Mouse (Mus musculus): ENCODE measurements around the gene Nr6a1. TPM values are rescaled to one million over a fixed set of nuclear protein-coding genes. Genes with fewer than 3 reads are reported as not detected.

Nr6a1 gene
- polyA plus RNA-seq, 1 experiment from 2014 or later = 1.5 TPM

- ATAC-seq (ENCODE audit: insufficient read depth, low FRiP score, low read depth) = peak; percentile 53; the same call in 1 of the 2 replicates
- no peak overlapping the region for H3K27ac ChIP-seq
- H3K9me3 ChIP-seq = no peaks in the 10 kb centered on the region
- no peak overlapping the region for H3K9ac ChIP-seq
- 36% methylated on average over 2 of the region's 2 CpGs for WGBS
- H3K4me1 ChIP-seq = 0 out of 2 replicates have a peak, but pooled peaks cover 4% of the 10 kb centered on the region
- no peak overlapping the region for H3K4me3 ChIP-seq (replicated peaks)
- H3K36me3 ChIP-seq = no peaks in the 10 kb centered on the region
- H3K27me3 ChIP-seq (replicated peaks) = no peaks in the 10 kb centered on the region
- no peak overlapping the region for H3K4me2 ChIP-seq
These were observed 156.1 kb downstream of the Nr6a1 start for GRCm38 (mm10) chr2:38771478-38771797.

GRCm38 (mm10) chr2:38770772-38771477 lies 156.6 kb downstream of the Nr6a1 start:
- Histone ChIP-seq H3K9ac (no peak overlapping the region), H3K4me2 (no peak overlapping the region), H3K27ac (no peak overlapping the region), H3K36me3 (no peaks in the 10 kb centered on the region), H3K27me3 (replicated peaks) (no peaks in the 10 kb centered on the region), H3K4me1 (0 out of 2 replicates have a peak, but pooled peaks cover 4% of the 10 kb centered on the region), H3K9me3 (no peaks in the 10 kb centered on the region), H3K4me3 (replicated peaks) (no peak overlapping the region)
- ATAC-seq (ENCODE audit: insufficient read depth, low FRiP score, low read depth) = no peak
- 43% methylated on average over 5 of the region's 5 CpGs for WGBS

- H3K36me3 ChIP-seq = no peaks in the 10 kb centered on the region
- no peak for ATAC-seq (ENCODE audit: insufficient read depth, low FRiP score, low read depth)
- WGBS = 68% methylated on average over 4 of the region's 4 CpGs
- H3K4me1 ChIP-seq = 0 out of 2 replicates have a peak, but pooled peaks cover 4% of the 10 kb centered on the region
- no peak overlapping the region for H3K4me3 ChIP-seq (replicated peaks)
- no peak overlapping the region for H3K4me2 ChIP-seq
- H3K27me3 ChIP-seq (replicated peaks) = no peaks in the 10 kb centered on the region
- H3K9ac ChIP-seq = no peak overlapping the region
- H3K9me3 ChIP-seq = no peaks in the 10 kb centered on the region
- H3K27ac ChIP-seq = no peak overlapping the region
These were observed 160.1 kb downstream of the Nr6a1 start for GRCm38 (mm10) chr2:38767177-38767931.

GRCm38 (mm10) chr2:38739847-38740246 lies 187.6 kb downstream of the Nr6a1 start:
- WGBS = 71% methylated on average over 3 of the region's 3 CpGs
- 0 out of 2 replicates have a peak, but pooled peaks have one; percentile 58 for ATAC-seq (ENCODE audit: insufficient read depth, low FRiP score, low read depth)
- no peaks in the 10 kb centered on the region for H3K27me3 ChIP-seq (replicated peaks)
- no peak overlapping the region for H3K27ac ChIP-seq
- H3K9ac ChIP-seq = no peak overlapping the region
- H3K4me3 ChIP-seq (replicated peaks) = no peak overlapping the region
- no peak overlapping the region for H3K4me2 ChIP-seq
- H3K4me1 ChIP-seq = no peaks in the 10 kb centered on the region
- H3K9me3 ChIP-seq = no peaks in the 10 kb centered on the region
- H3K36me3 ChIP-seq = no peaks in the 10 kb centered on the region

DNA sequence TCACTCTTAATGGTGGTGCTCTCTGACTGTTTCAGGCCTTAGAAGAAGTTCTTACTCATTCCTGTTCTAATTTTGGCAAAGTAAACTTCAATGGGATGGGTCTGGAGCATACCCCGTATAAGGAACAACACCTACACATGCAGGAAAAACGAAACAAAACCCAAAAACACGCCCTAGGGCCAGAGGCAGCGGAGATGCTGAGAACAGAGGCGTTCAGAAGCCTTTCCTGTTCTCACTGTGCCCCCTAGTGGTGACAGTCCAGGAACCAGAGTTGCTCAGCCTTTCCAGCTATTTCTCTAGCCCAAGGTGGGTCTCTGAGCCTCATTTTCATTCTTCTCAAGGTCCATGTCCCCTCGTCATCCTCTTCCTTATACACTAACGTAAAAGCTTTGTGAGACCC lies 188.1 kb downstream of the Nr6a1 start:
- WGBS = 24% methylated on average over 7 of the region's 7 CpGs
- Histone ChIP-seq H3K4me1 (no peaks in the 10 kb centered on the region), H3K4me2 (no peak overlapping the region), H3K9ac (no peak overlapping the region), H3K27me3 (replicated peaks) (no peaks in the 10 kb centered on the region), H3K27ac (no peak overlapping the region), H3K36me3 (no peaks in the 10 kb centered on the region), H3K9me3 (no peaks in the 10 kb centered on the region), H3K4me3 (replicated peaks) (no peak overlapping the region)
- peak; percentile 56; the same call in 1 of the 2 replicates for ATAC-seq (ENCODE audit: insufficient read depth, low FRiP score, low read depth)

GRCm38 (mm10) chr2:38738601-38739301 lies 188.7 kb downstream of the Nr6a1 start:
- Histone ChIP-seq H3K27me3 (replicated peaks) (no peaks in the 10 kb centered on the region), H3K4me3 (replicated peaks) (no peak overlapping the region), H3K4me1 (no peaks in the 10 kb centered on the region), H3K36me3 (no peaks in the 10 kb centered on the region), H3K9me3 (no peaks in the 10 kb centered on the region), H3K4me2 (no peak overlapping the region), H3K9ac (no peak overlapping the region), H3K27ac (no peak overlapping the region)
- ATAC-seq (ENCODE audit: insufficient read depth, low FRiP score, low read depth) = no peak
- WGBS = 82% methylated on average over 14 of the region's 14 CpGs

DNA sequence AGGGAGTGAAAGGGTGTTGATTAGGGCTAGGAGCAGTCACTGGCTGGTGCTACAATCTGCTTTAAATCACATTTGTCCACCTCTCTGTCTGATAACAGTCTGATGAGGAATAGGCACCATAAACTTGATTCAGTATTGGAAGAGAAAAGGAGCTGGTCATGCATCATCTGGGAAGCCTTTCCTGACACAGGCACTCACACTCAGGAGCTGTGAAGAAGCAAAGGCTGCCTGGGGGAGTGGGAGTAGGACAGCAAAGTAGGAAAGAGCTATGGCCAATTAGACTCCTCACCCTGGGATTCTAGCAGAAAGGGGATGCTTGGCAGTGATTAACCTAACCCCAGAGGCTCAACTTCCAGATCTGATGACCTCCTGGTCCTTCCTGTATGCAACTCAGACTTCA lies 191.7 kb downstream of the Nr6a1 start:
- no peaks in the 10 kb centered on the region for H3K4me1 ChIP-seq
- no peak overlapping the region for H3K4me3 ChIP-seq (replicated peaks)
- H3K9ac ChIP-seq = no peak overlapping the region
- no peaks in the 10 kb centered on the region for H3K9me3 ChIP-seq
- no peak for ATAC-seq (ENCODE audit: insufficient read depth, low FRiP score, low read depth)
- no peak overlapping the region for H3K4me2 ChIP-seq
- H3K36me3 ChIP-seq = no peaks in the 10 kb centered on the region
- no peak overlapping the region for H3K27ac ChIP-seq
- H3K27me3 ChIP-seq (replicated peaks) = no peaks in the 10 kb centered on the region

GRCm38 (mm10) chr2:38734721-38735120 lies 192.8 kb downstream of the Nr6a1 start:
- no peak overlapping the region for H3K27ac ChIP-seq
- H3K4me1 ChIP-seq = no peaks in the 10 kb centered on the region
- no peak overlapping the region for H3K9ac ChIP-seq
- ATAC-seq (ENCODE audit: insufficient read depth, low FRiP score, low read depth) = no peak
- 54% methylated on average over 5 of the region's 5 CpGs for WGBS
- no peaks in the 10 kb centered on the region for H3K27me3 ChIP-seq (replicated peaks)
- no peak overlapping the region for H3K4me2 ChIP-seq
- H3K36me3 ChIP-seq = no peaks in the 10 kb centered on the region
- H3K9me3 ChIP-seq = no peaks in the 10 kb centered on the region
- H3K4me3 ChIP-seq (replicated peaks) = no peak overlapping the region

GRCm38 (mm10) chr2:38730331-38730827 lies 197.1 kb downstream of the Nr6a1 start:
- Histone ChIP-seq H3K4me1 (no peaks in the 10 kb centered on the region), H3K4me3 (replicated peaks) (no peak overlapping the region), H3K4me2 (no peak overlapping the region), H3K36me3 (no peaks in the 10 kb centered on the region), H3K9ac (no peak overlapping the region), H3K27ac (no peak overlapping the region), H3K9me3 (no peaks in the 10 kb centered on the region), H3K27me3 (replicated peaks) (no peaks in the 10 kb centered on the region)
- WGBS = 84% methylated on average over 6 of the region's 6 CpGs
- no peak for ATAC-seq (ENCODE audit: insufficient read depth, low FRiP score, low read depth)

DNA sequence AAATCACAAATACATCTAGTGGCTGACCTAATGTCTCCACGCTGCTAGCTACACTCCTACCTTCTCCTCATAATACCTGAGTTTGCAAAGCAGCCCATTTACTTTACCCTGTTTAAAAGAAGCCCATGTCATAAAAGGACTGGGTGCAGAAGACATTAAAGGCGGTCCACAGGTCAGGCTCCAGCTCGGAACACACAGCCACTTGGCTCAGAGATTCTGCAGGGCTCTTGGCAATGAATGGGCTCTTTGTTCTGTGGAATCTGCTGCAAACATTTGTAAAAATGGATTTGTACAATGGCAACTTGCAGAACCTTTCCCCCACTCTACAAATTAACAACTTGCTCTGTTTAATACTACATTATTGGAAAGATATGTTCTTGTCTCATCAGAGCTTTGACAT lies 202.1 kb downstream of the Nr6a1 start:
- 57% methylated on average over 3 of the region's 3 CpGs for whole genome bisulfite sequencing
- H3K27ac ChIP-seq = no peak overlapping the region
- peak; percentile 68 for ATAC-seq (ENCODE audit: insufficient read depth, low FRiP score, low read depth)

GRCm38 (mm10) chr2:38723378-38723777 lies 204.1 kb downstream of the Nr6a1 start:
- 85% methylated on average over 4 of the region's 4 CpGs for WGBS

More for the DNA sequence above, 202.1 kb downstream of the Nr6a1 start:
- H3K9me3 ChIP-seq = no peaks in the 10 kb centered on the region
- no peak overlapping the region for H3K9ac ChIP-seq
- H3K36me3 ChIP-seq = no peaks in the 10 kb centered on the region
- H3K4me2 ChIP-seq = no peak overlapping the region
- no peaks in the 10 kb centered on the region for H3K27me3 ChIP-seq (replicated peaks)
- no peaks in the 10 kb centered on the region for H3K4me1 ChIP-seq
- H3K4me3 ChIP-seq (replicated peaks) = no peak overlapping the region

DNA sequence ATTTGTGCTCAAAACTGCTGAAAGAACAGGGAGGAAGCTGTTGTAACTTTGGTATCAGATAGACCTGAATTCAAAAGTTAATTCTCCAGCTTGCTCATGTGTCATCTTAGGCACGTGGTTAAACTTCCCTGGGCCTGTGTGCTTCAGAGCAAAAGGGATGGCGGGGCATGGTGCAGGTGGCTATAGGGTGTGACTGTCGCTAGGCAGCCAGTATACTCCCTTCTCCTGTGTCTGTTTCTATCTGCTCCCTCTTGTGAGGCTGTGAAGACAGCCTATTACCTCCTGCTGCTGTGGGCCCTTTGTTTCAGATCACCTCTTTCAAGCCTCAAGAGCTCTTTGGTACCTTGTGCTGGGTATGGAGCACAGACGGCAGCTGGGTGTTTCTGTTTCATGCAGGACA lies 205.4 kb downstream of the Nr6a1 start:
- H3K27ac ChIP-seq = no peak overlapping the region
- no peak overlapping the region for H3K4me2 ChIP-seq
- ATAC-seq (ENCODE audit: insufficient read depth, low FRiP score, low read depth) = no peak
- H3K4me3 ChIP-seq (replicated peaks) = no peak overlapping the region
- H3K27me3 ChIP-seq (replicated peaks) = no peaks in the 10 kb centered on the region
- 58% methylated on average over 4 of the region's 4 CpGs for WGBS
- H3K4me1 ChIP-seq = no peaks in the 10 kb centered on the region
- H3K9ac ChIP-seq = no peak overlapping the region
- H3K9me3 ChIP-seq = no peaks in the 10 kb centered on the region
- no peaks in the 10 kb centered on the region for H3K36me3 ChIP-seq

More at GRCm38 (mm10) chr2:38723378-38723777, 204.1 kb downstream of the Nr6a1 start:
- no peaks in the 10 kb centered on the region for H3K9me3 ChIP-seq
- H3K4me1 ChIP-seq = no peaks in the 10 kb centered on the region
- no peak overlapping the region for H3K4me2 ChIP-seq
- H3K27ac ChIP-seq = no peak overlapping the region
- H3K36me3 ChIP-seq = no peaks in the 10 kb centered on the region
- no peak overlapping the region for H3K4me3 ChIP-seq (replicated peaks)
- H3K27me3 ChIP-seq (replicated peaks) = no peaks in the 10 kb centered on the region
- ATAC-seq (ENCODE audit: insufficient read depth, low FRiP score, low read depth) = no peak
- no peak overlapping the region for H3K9ac ChIP-seq

All from stomach, embryonic 15.5 days (tissue).